Mouse (Mus musculus) kidney, adult 2 months (tissue): ENCODE data around the gene C130079G13Rik.
"Not testable (repeated sequence)": the region's sequence is repeated elsewhere in the genome, so short reads cannot be mapped to it uniquely, and the experiment has no call there.

ENCODE experiments used
- CTCF ChIP-seq: fragments of 200-500 bp; conservative IDR thresholded peaks from 2 replicates; pipeline ENCODE4 v1.5.1; 2011; ENCODE audit warnings: low read depth, mild to moderate bottlenecking, control low read depth, low read length, moderate library complexity, mixed read lengths; ENCODE audit not compliant: insufficient read depth, insufficient read length
- POLR2A ChIP-seq: fragments of 200-500 bp; IDR thresholded peaks from one replicate; pipeline ENCODE4 v1.6.1; 2011; ENCODE audit warnings: low read depth, low read length, control low read depth

DNA sequence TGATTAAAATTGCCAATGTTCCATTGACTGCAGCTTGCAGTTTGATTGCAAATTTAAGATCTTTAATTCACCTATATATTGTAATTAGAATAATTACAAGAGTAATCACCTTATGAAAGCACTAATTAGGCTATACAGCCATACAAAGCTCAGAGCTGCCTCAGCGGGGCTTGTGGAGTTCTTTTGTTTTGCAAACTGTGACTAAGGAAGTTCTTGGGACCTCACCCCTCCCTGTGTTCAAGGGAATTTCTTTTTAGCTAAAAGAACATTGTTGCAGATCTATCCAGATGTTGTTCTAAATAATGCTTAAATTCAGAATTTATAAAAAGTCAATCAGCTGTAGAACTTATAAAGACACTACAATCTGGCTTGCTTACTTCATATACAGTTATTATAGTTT, 47.4 kb upstream of the C130079G13Rik start:
- not testable (repeated sequence) for TF ChIP-seq CTCF, POLR2A
